Mouse (Mus musculus) embryo, embryonic 10 days (tissue): ENCODE data around the gene Abcb4.
"Not testable (repeated sequence)": the region's sequence is repeated elsewhere in the genome, so short reads cannot be mapped to it uniquely, and the experiment has no call there.

Experiments used
- DNase-seq: peaks from one replicate; pipeline ENCODE4 v3.0.0-alpha.2; 2015; ENCODE audit warnings: low spot score

Abcb4 gene

GRCm38 (mm10) chr5:8893300-8894103, at the start of gene Abcb4:
Gene Abcb4 (plus strand): TSS chr5:8893717.
- DNase-seq = peak; percentile 54

- not testable (repeated sequence) for DNase-seq
These were observed 44.6 kb upstream of the Abcb4 start for GRCm38 (mm10) chr5:8848607-8849575.

GRCm38 (mm10) chr5:8850851-8851250, 42.7 kb upstream of the Abcb4 start:
- no peak for DNase-seq

- DNase-seq = no peak
These were observed 36.3 kb upstream of the Abcb4 start for GRCm38 (mm10) chr5:8857201-8857600.

GRCm38 (mm10) chr5:8861811-8862210, 31.7 kb upstream of the Abcb4 start:
- DNase-seq = no peak

- DNase-seq = no peak
These were observed 29.8 kb upstream of the Abcb4 start for GRCm38 (mm10) chr5:8863580-8864337.

GRCm38 (mm10) chr5:8865630-8866029, 27.9 kb upstream of the Abcb4 start:
- DNase-seq = not testable (repeated sequence)

GRCm38 (mm10) chr5:8866366-8866765, 27.2 kb upstream of the Abcb4 start:
- DNase-seq = no peak

GRCm38 (mm10) chr5:8868019-8868418, 25.5 kb upstream of the Abcb4 start:
- peak; percentile 60 for DNase-seq

GRCm38 (mm10) chr5:8872979-8873915, 20.3 kb upstream of the Abcb4 start:
- DNase-seq = no peak

GRCm38 (mm10) chr5:8877086-8877485, 16.4 kb upstream of the Abcb4 start:
- no peak for DNase-seq

- no peak for DNase-seq
These were observed 15.7 kb upstream of the Abcb4 start for GRCm38 (mm10) chr5:8877800-8878199.

GRCm38 (mm10) chr5:8885837-8886236, 7.7 kb upstream of the Abcb4 start:
- no peak for DNase-seq

- no peak for DNase-seq
These were observed 548 bp downstream of the Abcb4 start for GRCm38 (mm10) chr5:8894104-8894425.

- DNase-seq = no peak
These were observed 1.3 kb downstream of the Abcb4 start for GRCm38 (mm10) chr5:8894641-8895490.

GRCm38 (mm10) chr5:8896198-8896597, 2.7 kb downstream of the Abcb4 start:
- peak; percentile 44 for DNase-seq

GRCm38 (mm10) chr5:8898246-8898645, 4.7 kb downstream of the Abcb4 start:
- DNase-seq = no peak

GRCm38 (mm10) chr5:8901001-8901400, 7.5 kb downstream of the Abcb4 start:
- no peak for DNase-seq

- DNase-seq = no peak
These were observed 8.8 kb downstream of the Abcb4 start for GRCm38 (mm10) chr5:8902141-8902817.

GRCm38 (mm10) chr5:8904539-8904938, 11.0 kb downstream of the Abcb4 start:
- no peak for DNase-seq
